Mouse (Mus musculus) telencephalon, adult 2 months (tissue): Measurements from ENCODE around the gene Prss44.
A peak's percentile ranks its signal among the peaks of the same experiment; 100 is the strongest.
"Not testable (repeated sequence)": the region's sequence is repeated elsewhere in the genome, so short reads cannot be mapped to it uniquely, and the experiment has no call there.

ENCODE experiments used
- DNase-seq: peaks from one replicate; pipeline ENCODE4 v3.0.0-alpha.2; 2011; ENCODE audit warnings: low read depth, low spot score

The Prss44 gene

GRCm38 (mm10) chr9:110813789-110814188, at the start of gene Prss44:
Gene Prss44, plus strand, starts transcription at chr9:110813994.
- DNase-seq = no peak

GRCm38 (mm10) chr9:110772336-110772735, 41.5 kb upstream of the Prss44 start:
- no peak for DNase-seq

- no peak for DNase-seq
Observed at GRCm38 (mm10) chr9:110774403-110775268, 39.2 kb upstream of the Prss44 start.

- DNase-seq = no peak
Observed at GRCm38 (mm10) chr9:110775269-110776022, 38.3 kb upstream of the Prss44 start.

- no peak for DNase-seq
Observed at GRCm38 (mm10) chr9:110778100-110778499, 35.7 kb upstream of the Prss44 start.

- no peak for DNase-seq
Observed at GRCm38 (mm10) chr9:110778559-110778958, 35.2 kb upstream of the Prss44 start.

- DNase-seq = no peak
Observed at GRCm38 (mm10) chr9:110779242-110779913, 34.4 kb upstream of the Prss44 start.

GRCm38 (mm10) chr9:110781256-110781721, 32.5 kb upstream of the Prss44 start:
- DNase-seq = peak; percentile 77

GRCm38 (mm10) chr9:110781731-110782130, 32.1 kb upstream of the Prss44 start:
- DNase-seq = peak; percentile 10

- DNase-seq = no peak
Observed at GRCm38 (mm10) chr9:110783611-110784010, 30.2 kb upstream of the Prss44 start.

- DNase-seq = no peak
Observed at GRCm38 (mm10) chr9:110788169-110788568, 25.6 kb upstream of the Prss44 start.

GRCm38 (mm10) chr9:110790462-110790861, 23.3 kb upstream of the Prss44 start:
- peak; percentile 13 for DNase-seq

- no peak for DNase-seq
Observed at GRCm38 (mm10) chr9:110797013-110797412, 16.8 kb upstream of the Prss44 start.

- no peak for DNase-seq
Observed at GRCm38 (mm10) chr9:110797866-110798265, 15.9 kb upstream of the Prss44 start, which contains the start of gene Prss42. Gene Prss42, plus strand, starts transcription at chr9:110798166.

GRCm38 (mm10) chr9:110800834-110801479, 12.8 kb upstream of the Prss44 start:
- no peak for DNase-seq

GRCm38 (mm10) chr9:110803294-110803693, 10.5 kb upstream of the Prss44 start:
- DNase-seq = no peak

- peak; percentile 10 for DNase-seq
Observed at GRCm38 (mm10) chr9:110810051-110810450, 3.7 kb upstream of the Prss44 start.

GRCm38 (mm10) chr9:110820546-110820945, 6.8 kb downstream of the Prss44 start:
- not testable (repeated sequence) for DNase-seq

- DNase-seq = no peak
Observed at GRCm38 (mm10) chr9:110821436-110821835, 7.6 kb downstream of the Prss44 start.

- no peak for DNase-seq
Observed at GRCm38 (mm10) chr9:110825426-110825825, 11.6 kb downstream of the Prss44 start.

GRCm38 (mm10) chr9:110825832-110826231, 12.0 kb downstream of the Prss44 start:
- DNase-seq = no peak
